Mouse (Mus musculus) heart, embryonic 16.5 days (tissue): ENCODE measurements around the gene Dapk3. TPM values are rescaled to one million over a fixed set of nuclear protein-coding genes. Genes with fewer than 3 reads are reported as not detected.

Experiments
- ATAC-seq: fragments of 200-750 bp; cut with Nextera tagmentation; replicated peaks from 2 replicates; pipeline ENCODE4 v1.8.0; 2017; ENCODE audit warnings: moderate number of reproducible peaks; ENCODE audit not compliant: insufficient read depth, low FRiP score; ENCODE audit errors: extremely low read depth
- H3K27ac ChIP-seq: fragments of 300-500 bp; sonication (generic); 2 replicates; pipeline ENCODE4 v1.5.1; 2014; ENCODE audit warnings: mild to moderate bottlenecking, low read length, control low read depth, moderate library complexity
- H3K27me3 ChIP-seq: fragments of 300-500 bp; sonication (generic); 2 replicates; pipeline ENCODE4 v1.6.1; 2014; ENCODE audit warnings: low read length, mixed read lengths; ENCODE audit not compliant: control insufficient read depth, insufficient read depth
- H3K36me3 ChIP-seq: fragments of 300-500 bp; sonication (generic); 2 replicates; pipeline ENCODE4 v1.6.1; 2014; ENCODE audit not compliant: control insufficient read depth, insufficient read depth
- H3K4me1 ChIP-seq: fragments of 300-500 bp; sonication (generic); 2 replicates; pipeline ENCODE4 v1.6.1; 2014; ENCODE audit warnings: low read length, mixed read lengths; ENCODE audit not compliant: control insufficient read depth, insufficient read depth
- H3K4me2 ChIP-seq: fragments of 300-500 bp; sonication (generic); 2 replicates; pipeline ENCODE4 v1.6.1; 2014; ENCODE audit warnings: low read depth, mild to moderate bottlenecking, control low read depth, low read length
- H3K4me3 ChIP-seq: fragments of 300-500 bp; sonication (generic); 2 replicates; pipeline ENCODE4 v1.5.1; 2014; ENCODE audit warnings: mild to moderate bottlenecking, control low read depth, low read length
- H3K9ac ChIP-seq: fragments of 300-500 bp; sonication (generic); 2 replicates; pipeline ENCODE4 v1.6.1; 2014; ENCODE audit warnings: low read length, control low read depth
- H3K9me3 ChIP-seq: fragments of 300-500 bp; sonication (generic); replicated peaks from 2 replicates; pipeline ENCODE4 v1.6.1; 2016; ENCODE audit warnings: low read length; ENCODE audit not compliant: control insufficient read depth
- WGBS: fragments of 180-500 bp; shearing (Covaris S2); extraction: QIAGEN DNeasy Blood & Tissue Kit; methylation state at CpG from one replicate; pipeline ENCODE4 v1.1.7; 2014; 5-methylcytosine and 5-hydroxymethylcytosine counted together
- polyA plus RNA-seq: library from polyadenylated mRNA; unstranded; fragments of >200 nt; fragmentation: Nextera tagmentation; extraction: Ambion mirVana; gene quantifications from 2 replicates; pipeline ENCODE4 v1.2.1, GENCODE M21; 2015

Dapk3 gene
- polyA plus RNA-seq, 1 experiment from 2014 or later: 40.2 TPM

DNA sequence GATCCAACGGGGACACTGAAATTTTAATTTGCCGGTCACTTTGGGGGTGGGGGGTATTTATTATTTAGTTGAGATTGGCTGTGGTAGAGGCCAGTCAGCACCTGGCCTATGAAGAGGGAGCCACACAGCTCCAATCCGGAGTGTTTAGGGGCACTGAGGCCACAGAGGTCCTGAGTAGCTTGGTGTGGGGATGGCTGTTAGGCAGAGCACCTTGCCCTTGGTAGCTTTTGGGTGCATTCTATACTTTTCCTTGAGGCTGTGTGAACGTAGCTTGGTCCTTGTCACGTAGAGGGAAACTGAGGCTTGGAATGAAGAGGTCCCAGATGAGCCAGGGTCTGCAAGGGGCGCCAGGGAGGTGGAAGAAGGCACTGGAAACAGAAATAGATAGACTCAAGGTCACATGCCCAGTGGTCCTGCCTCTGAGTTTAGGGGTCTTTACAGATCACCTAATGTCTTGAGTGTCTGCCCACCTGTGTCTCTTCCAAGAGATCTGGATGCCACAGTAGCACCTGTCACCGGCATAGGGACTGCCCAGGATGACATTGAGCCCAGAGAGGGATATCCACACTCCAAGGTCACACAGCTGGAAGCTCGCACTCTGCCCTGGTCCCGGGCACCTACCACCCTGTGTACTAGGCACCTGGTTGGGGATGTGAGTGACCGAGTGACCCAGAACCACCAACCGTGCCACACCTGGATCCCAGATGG is 43.8 kb upstream of the Dapk3 start:
- H3K27me3 ChIP-seq: no peaks in the 10 kb centered on the region; the same call in 1 of the 2 replicates
- H3K27ac ChIP-seq: peak overlapping the region; percentile 94
- H3K9me3 ChIP-seq: no peaks in the 10 kb centered on the region
- H3K4me3 ChIP-seq: peak overlapping the region; percentile 87
- H3K4me1 ChIP-seq: peaks cover 60% of the 10 kb centered on the region
- no peak for ATAC-seq
- 52% methylated on average over 11 of the region's 11 CpGs for WGBS
- H3K4me2 ChIP-seq: peak overlapping the region; percentile 94
- peaks cover 3% of the 10 kb centered on the region for H3K36me3 ChIP-seq
- H3K9ac ChIP-seq: peak overlapping the region; percentile 92

DNA sequence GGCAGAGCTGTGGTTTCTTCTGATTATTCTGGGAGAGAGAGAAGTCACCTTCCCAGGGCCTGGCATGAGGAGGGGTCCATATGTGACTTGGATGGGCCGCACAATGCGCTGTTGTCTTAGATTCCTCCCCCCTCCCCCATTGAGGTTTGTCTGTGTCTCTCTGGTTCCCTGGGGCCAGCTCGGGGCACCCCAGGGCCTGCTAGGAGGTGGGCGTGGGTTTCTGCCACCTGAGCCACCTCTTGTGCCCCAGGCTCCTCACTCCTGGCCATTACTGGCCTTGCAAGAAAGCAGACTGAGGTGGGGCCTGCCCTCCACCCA is 43.3 kb upstream of the Dapk3 start:
- Histone ChIP-seq H3K9ac (peak overlapping the region; percentile 92), H3K27me3 (no peaks in the 10 kb centered on the region; the same call in 1 of the 2 replicates), H3K36me3 (peaks cover 9% of the 10 kb centered on the region), H3K4me3 (peak overlapping the region; percentile 87), H3K9me3 (no peaks in the 10 kb centered on the region), H3K4me1 (peaks cover 55% of the 10 kb centered on the region), H3K27ac (no peak overlapping the region; the same call in 1 of the 2 replicates), H3K4me2 (peak overlapping the region; percentile 94)
- WGBS: 73% methylated on average over 4 of the region's 4 CpGs
- no peak for ATAC-seq

DNA sequence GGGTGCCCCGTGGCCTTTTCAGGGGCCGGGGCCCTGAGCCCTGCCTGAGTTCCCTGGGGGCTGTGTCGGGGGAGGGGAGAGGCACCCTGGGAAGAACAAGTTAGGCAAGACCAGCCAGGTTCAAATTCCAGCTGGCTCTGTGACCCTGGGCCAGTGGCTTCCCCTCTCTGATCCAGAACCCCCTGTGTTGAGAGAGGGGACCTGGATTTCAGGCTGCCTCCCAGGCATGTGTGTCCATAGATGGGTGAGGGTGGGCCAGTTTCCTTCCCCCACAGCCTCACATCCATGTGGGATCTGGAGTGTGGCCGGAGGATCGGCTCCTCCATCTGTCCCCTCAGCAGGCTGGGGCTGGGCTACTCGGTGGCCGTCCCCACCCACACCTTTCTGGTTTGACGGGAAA is 42.8 kb upstream of the Dapk3 start:
- Histone ChIP-seq H3K4me1 (peaks cover 51% of the 10 kb centered on the region), H3K27me3 (no peaks in the 10 kb centered on the region), H3K27ac (peak overlapping the region; percentile 25), H3K9me3 (no peaks in the 10 kb centered on the region), H3K9ac (peak overlapping the region; percentile 56), H3K4me2 (peak overlapping the region; percentile 94), H3K4me3 (peak overlapping the region; percentile 87), H3K36me3 (peaks cover 14% of the 10 kb centered on the region)
- 43% methylated on average over 8 of the region's 8 CpGs for WGBS
- ATAC-seq: no peak

DNA sequence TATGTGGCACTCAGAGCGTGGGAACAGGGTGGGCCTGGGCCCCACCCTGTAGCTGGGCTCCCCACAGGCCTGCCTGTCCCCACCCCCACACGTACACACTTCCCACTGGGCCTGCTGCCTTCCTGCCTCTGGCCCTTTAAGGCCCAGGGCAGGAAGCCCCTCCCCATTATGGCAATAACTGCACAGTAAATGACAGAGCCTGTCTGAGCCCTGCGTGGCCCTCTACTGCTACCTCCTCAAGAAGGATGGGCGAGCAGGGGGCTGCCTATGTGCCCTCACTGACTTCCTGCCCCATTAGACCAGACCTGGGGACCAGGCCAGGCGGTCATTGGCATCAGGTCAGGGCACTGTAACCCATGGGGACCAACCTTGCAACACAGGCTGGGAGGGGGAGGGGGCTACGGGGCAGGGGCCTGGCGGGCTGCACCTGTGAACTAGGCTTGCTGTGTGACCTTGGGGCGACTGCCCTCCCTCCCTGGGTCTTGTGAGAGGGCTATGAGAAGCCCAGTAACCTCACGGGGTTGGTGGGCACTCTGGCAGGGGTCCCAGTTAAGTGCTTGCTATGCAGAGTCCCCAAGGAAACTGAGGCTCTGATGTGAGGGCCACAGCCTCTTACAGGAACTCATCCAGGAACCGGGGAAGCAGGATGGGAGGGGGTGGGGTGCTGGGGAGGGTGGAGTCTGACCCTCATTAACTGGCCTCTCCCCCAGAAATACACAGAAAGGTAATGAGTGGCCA is 41.9 kb upstream of the Dapk3 start:
- no peaks in the 10 kb centered on the region for H3K27me3 ChIP-seq
- WGBS: 38% methylated on average over 10 of the region's 10 CpGs
- peak overlapping the region; percentile 94 for H3K4me2 ChIP-seq
- H3K9ac ChIP-seq: peak overlapping the region; percentile 56
- peaks cover 23% of the 10 kb centered on the region for H3K36me3 ChIP-seq
- peak overlapping the region; percentile 87 for H3K4me3 ChIP-seq
- H3K27ac ChIP-seq: peak overlapping the region; percentile 41
- H3K4me1 ChIP-seq: peaks cover 46% of the 10 kb centered on the region
- no peaks in the 10 kb centered on the region for H3K9me3 ChIP-seq
- no peak for ATAC-seq

DNA sequence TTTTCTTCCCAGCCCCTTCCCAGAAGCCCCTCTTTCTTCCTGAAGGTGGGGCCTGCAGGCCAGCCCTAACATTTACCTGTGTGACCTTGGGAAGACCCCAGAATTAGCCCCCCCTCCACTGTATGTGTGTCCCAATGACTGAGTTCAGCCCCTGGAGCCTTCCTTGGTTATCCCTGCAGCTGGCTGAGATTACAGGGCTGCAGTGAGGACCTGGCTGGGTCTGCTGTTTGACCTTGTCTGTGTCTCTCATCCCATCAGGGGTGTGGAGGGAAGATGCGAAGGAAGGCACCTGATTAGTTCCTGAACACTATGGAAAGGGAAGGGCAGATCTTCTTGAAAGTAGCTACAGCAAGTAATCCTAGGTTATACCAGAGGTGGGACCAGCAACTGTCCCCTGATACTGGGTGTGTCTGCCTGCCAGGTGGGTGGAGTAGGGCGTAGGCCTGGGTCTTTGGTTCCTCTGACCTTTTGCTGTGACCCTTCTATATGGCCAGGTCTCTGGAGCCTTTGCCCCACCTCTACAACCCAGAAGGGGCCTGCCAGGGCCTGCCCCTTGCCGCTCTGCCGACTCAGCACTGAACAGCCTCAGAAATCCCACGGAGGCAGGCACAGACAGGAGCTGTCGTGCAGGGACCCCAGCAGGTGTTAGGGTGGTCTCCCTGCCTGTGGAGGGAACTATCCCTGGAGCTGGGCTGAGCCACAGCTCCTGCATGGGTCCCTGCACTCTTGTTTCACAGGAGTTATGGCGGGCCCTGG is 41.2 kb upstream of the Dapk3 start:
- H3K4me2 ChIP-seq: peak overlapping the region; percentile 94
- H3K4me1 ChIP-seq: peaks cover 46% of the 10 kb centered on the region
- peak overlapping the region; percentile 56 for H3K9ac ChIP-seq

GRCm38 (mm10) chr10:81142551-81142981 is 40.2 kb upstream of the Dapk3 start:
- Histone ChIP-seq H3K9ac (peak overlapping the region; percentile 32; the same call in 1 of the 2 replicates), H3K9me3 (no peaks in the 10 kb centered on the region), H3K4me3 (no peak overlapping the region), H3K27me3 (no peaks in the 10 kb centered on the region), H3K4me1 (peaks cover 46% of the 10 kb centered on the region), H3K27ac (peak overlapping the region; percentile 7; the same call in 1 of the 2 replicates), H3K4me2 (no peak overlapping the region), H3K36me3 (peaks cover 32% of the 10 kb centered on the region)
- 70% methylated on average over 5 of the region's 5 CpGs for WGBS
- no peak for ATAC-seq

More for the DNA sequence above, 41.2 kb upstream of the Dapk3 start:
- no peaks in the 10 kb centered on the region for H3K27me3 ChIP-seq
- WGBS: 70% methylated on average over 7 of the region's 7 CpGs
- ATAC-seq: no peak
- no peaks in the 10 kb centered on the region for H3K9me3 ChIP-seq
- peak overlapping the region; percentile 41 for H3K27ac ChIP-seq
- H3K36me3 ChIP-seq: peaks cover 25% of the 10 kb centered on the region
- no peak overlapping the region for H3K4me3 ChIP-seq

DNA sequence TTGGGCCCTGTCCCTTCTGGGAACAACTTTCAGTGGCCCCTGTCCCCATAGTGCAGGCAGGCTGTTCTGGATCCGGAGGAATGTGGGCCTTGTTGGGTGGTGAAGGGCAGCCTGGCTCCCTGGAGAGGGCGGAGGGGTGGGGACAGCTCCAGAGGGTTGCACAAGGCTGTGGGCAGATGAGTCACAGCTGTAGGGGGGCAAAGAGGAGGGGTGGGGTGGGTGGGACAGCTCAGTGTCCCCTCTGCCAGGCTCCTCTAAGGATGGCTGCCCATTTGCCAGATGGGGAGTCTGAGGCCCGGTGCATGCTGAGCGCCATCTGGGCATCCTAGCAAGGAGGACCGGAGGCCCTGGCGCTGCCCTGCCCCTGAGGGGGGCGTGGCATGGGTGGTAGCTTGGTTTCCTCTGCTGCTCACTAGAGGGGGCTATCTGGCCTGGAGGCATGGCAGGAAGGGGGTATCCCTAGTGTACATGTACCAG is 39.6 kb upstream of the Dapk3 start:
- no peak overlapping the region for H3K4me2 ChIP-seq
- H3K27me3 ChIP-seq: no peaks in the 10 kb centered on the region
- H3K36me3 ChIP-seq: peaks cover 38% of the 10 kb centered on the region
- no peak overlapping the region for H3K27ac ChIP-seq
- H3K9ac ChIP-seq: no peak overlapping the region; the same call in 1 of the 2 replicates
- no peaks in the 10 kb centered on the region for H3K9me3 ChIP-seq
- H3K4me3 ChIP-seq: no peak overlapping the region
- no peak for ATAC-seq
- 84% methylated on average over 7 of the region's 7 CpGs for WGBS
- peaks cover 46% of the 10 kb centered on the region for H3K4me1 ChIP-seq

- WGBS: 94% methylated on average over 52 of the region's 52 CpGs
- H3K4me2 ChIP-seq: no peak overlapping the region
- H3K9me3 ChIP-seq: no peaks in the 10 kb centered on the region
- no peak for ATAC-seq
- H3K27ac ChIP-seq: no peak overlapping the region
- H3K4me3 ChIP-seq: no peak overlapping the region
- H3K9ac ChIP-seq: no peak overlapping the region
- peaks cover 40% of the 10 kb centered on the region for H3K4me1 ChIP-seq
- H3K27me3 ChIP-seq: no peaks in the 10 kb centered on the region
- H3K36me3 ChIP-seq: peaks cover 45% of the 10 kb centered on the region
Observed at GRCm38 (mm10) chr10:81143845-81144437, 38.9 kb upstream of the Dapk3 start.
